Mouse (Mus musculus) ES-E14 (cell line): ENCODE results near the gene Gm20715. TPM values are rescaled to one million over a fixed set of nuclear protein-coding genes. Genes with fewer than 3 reads are reported as not detected.
A peak's percentile ranks its signal among the peaks of the same experiment; 100 is the strongest.
"Not testable (repeated sequence)": the region's sequence is repeated elsewhere in the genome, so short reads cannot be mapped to it uniquely, and the experiment has no call there.

Experiments
- DNase-seq: peaks from one replicate; pipeline ENCODE4 v3.0.0-alpha.2; 2013; ENCODE audit warnings: low read depth, low spot score
- H3K27ac ChIP-seq: 2 replicates; pipeline ENCODE4 v1.5.1; 2012; ENCODE audit warnings: low read depth, mild to moderate bottlenecking, low read length, moderate library complexity, mixed read lengths; ENCODE audit not compliant: poor library complexity, insufficient read depth, severe bottlenecking
- H3K36me3 ChIP-seq: 2 replicates; pipeline ENCODE4 v1.6.1; 2012; ENCODE audit warnings: mild to moderate bottlenecking, low read length, moderate library complexity, mixed read lengths; ENCODE audit not compliant: control insufficient read depth, poor library complexity, insufficient read depth, severe bottlenecking
- H3K4me1 ChIP-seq, 2 experiments: fragments of 150-350 bp in 1 of 2; sonication (generic) in 1 of 2; 2 replicates each; pipeline ENCODE4 v1.6.1; 2012; ENCODE audit warnings: low read length in 2 of 2, mild to moderate bottlenecking in 1 of 2, mixed read lengths in 1 of 2; ENCODE audit not compliant: control insufficient read depth in 2 of 2, insufficient read depth in 2 of 2, poor library complexity in 1 of 2
- H3K4me3 ChIP-seq, 2 experiments: fragments of 150-350 bp in 1 of 2; sonication (generic) in 1 of 2; 2 replicates each; pipeline ENCODE4 v1.5.1; 2012; ENCODE audit warnings: low read length in 2 of 2, low read depth in 1 of 2, mild to moderate bottlenecking in 1 of 2, mixed read lengths in 1 of 2; ENCODE audit not compliant: insufficient read depth in 1 of 2, poor library complexity in 1 of 2, severe bottlenecking in 1 of 2
- H3K9ac ChIP-seq: 2 replicates; pipeline ENCODE4 v1.6.1; 2012; ENCODE audit warnings: low read depth, mild to moderate bottlenecking, low read length, mixed read lengths; ENCODE audit not compliant: poor library complexity, insufficient read depth, severe bottlenecking
- H3K9me3 ChIP-seq: fragments of 150-350 bp; sonication (generic); 2 replicates; pipeline ENCODE4 v1.6.1; 2012; ENCODE audit warnings: low read depth, mild to moderate bottlenecking, low read length; ENCODE audit not compliant: control insufficient read depth, insufficient read depth
- CHD2 ChIP-seq: IDR thresholded peaks from 2 replicates; pipeline ENCODE4 v1.6.1; 2014; ENCODE audit warnings: mild to moderate bottlenecking, low read depth, low read length, inconsistent platforms
- HCFC1 ChIP-seq: IDR thresholded peaks from 2 replicates; pipeline ENCODE4 v1.6.1; 2012; ENCODE audit warnings: low read length, inconsistent platforms, borderline replicate concordance; ENCODE audit not compliant: insufficient read depth
- MAFK ChIP-seq: IDR thresholded peaks from 2 replicates; pipeline ENCODE4 v1.6.1; 2014; ENCODE audit warnings: mild to moderate bottlenecking, low read depth, low read length, inconsistent platforms; ENCODE audit not compliant: insufficient read depth
- ZC3H11A ChIP-seq: IDR thresholded peaks from 2 replicates; pipeline ENCODE4 v1.6.1; 2012; ENCODE audit warnings: low read depth, mild to moderate bottlenecking, inconsistent platforms, low read length, borderline replicate concordance
- ZNF384 ChIP-seq: IDR thresholded peaks from 2 replicates; pipeline ENCODE4 v1.6.1; 2012; ENCODE audit warnings: low read depth, low read length, inconsistent platforms
- in situ Hi-C, 2 experiments: fragments of 600-800 bp; cut with MboI; formaldehyde crosslinking; loops; one replicate each; pipeline ENCODE4 v1.15.1; 2025; ENCODE audit warnings: low sequenced_read_pairs in 2 of 2, inconsistent platforms in 1 of 2; ENCODE audit not compliant: unreplicated experiment in 2 of 2
- total RNA-seq: library from RNA; depleted of rRNA; stranded (reverse); fragments of 300-350 nt; gene quantifications from 2 replicates; pipeline ENCODE4 v1.2.3, GENCODE M21; 2012; rRNA removed

The Gm20715 gene
- total RNA-seq, 1 experiment: 0.09 TPM

GRCm38 (mm10) chr7:6456399-6456798, 46.3 kb downstream of the Gm20715 start:
- H3K9ac ChIP-seq: no peak overlapping the region
- no peaks in the 10 kb centered on the region for H3K4me1 ChIP-seq
- in situ Hi-C loops: loop anchor here in 1 of 2 experiments (25.0 kb wide), 1 partner anchor 181 kb away; no protein-coding TSS in a partner anchor
- no peak overlapping the region for H3K27ac ChIP-seq
- DNase-seq: peak; percentile 41
- H3K4me3 ChIP-seq: no peak overlapping the region
- H3K9me3 ChIP-seq: no peaks in the 10 kb centered on the region
- H3K36me3 ChIP-seq: no peaks in the 10 kb centered on the region
- no peak for TF ChIP-seq ZC3H11A
- no peak for TF ChIP-seq HCFC1
- TF ChIP-seq ZNF384: no peak
- no peak for TF ChIP-seq MAFK
- TF ChIP-seq CHD2: no peak

GRCm38 (mm10) chr7:6466951-6467350, 56.9 kb downstream of the Gm20715 start, which contains the start of gene Olfr1346:
Gene Olfr1346 (plus strand): TSS chr7:6467101.
- no peaks in the 10 kb centered on the region for H3K36me3 ChIP-seq
- H3K9me3 ChIP-seq: no peaks in the 10 kb centered on the region
- in situ Hi-C loops: loop anchor here in 1 of 2 experiments (25.0 kb wide), 1 partner anchor 170 kb away; no protein-coding TSS in a partner anchor
- DNase-seq: no peak
- no peaks in the 10 kb centered on the region for H3K4me1 ChIP-seq
- no peak within 1 kb of the TSS for H3K4me3 ChIP-seq
- TF ChIP-seq ZC3H11A (no peak), CHD2 (no peak), ZNF384 (no peak)
- no peak within 1 kb of the TSS for H3K27ac ChIP-seq
- no peak within 1 kb of the TSS for H3K9ac ChIP-seq

GRCm38 (mm10) chr7:6477633-6478032, 67.6 kb downstream of the Gm20715 start:
- H3K4me3 ChIP-seq, DNase-seq, in situ Hi-C loops, H3K36me3 ChIP-seq, H3K9me3 ChIP-seq, H3K27ac ChIP-seq, H3K9ac ChIP-seq, H3K4me1 ChIP-seq: not testable (repeated sequence)

- DNase-seq: no peak
- Histone ChIP-seq H3K4me1 (no peaks in the 10 kb centered on the region), H3K9ac (no peak within 1 kb of the TSS), H3K4me3 (no peak within 1 kb of the TSS), H3K27ac (no peak within 1 kb of the TSS), H3K36me3 (no peaks in the 10 kb centered on the region), H3K9me3 (no peaks in the 10 kb centered on the region)
- no peak for TF ChIP-seq HCFC1
- in situ Hi-C loops: no loop called here
These were observed 76.8 kb downstream of the Gm20715 start, which contains the start of gene Olfr5 for GRCm38 (mm10) chr7:6486841-6487240. Gene Olfr5 (minus strand): TSS chr7:6486941.

Other genes with a start within 250 kb of the Gm20715 start
- gene Zfp444, start 238.1 kb upstream of the Gm20715 start, total RNA-seq: 16.6 and 21.6 TPM in 2 replicates
- gene Galp, start 213.2 kb upstream of the Gm20715 start, total RNA-seq: not detected in 2 replicates
- gene Zscan5b, start 188.0 kb upstream of the Gm20715 start, total RNA-seq: 2.1 and 3.3 TPM in 2 replicates
- 9.7 and 12.4 TPM in 2 replicates for gene Epp13, start 157.6 kb upstream of the Gm20715 start, total RNA-seq
- 2.3 and 3.2 TPM in 2 replicates for gene Zfp667, start 123.7 kb upstream of the Gm20715 start, total RNA-seq
- gene Zfp583, start 79.0 kb upstream of the Gm20715 start, total RNA-seq: 3.2 and 3.6 TPM in 2 replicates
- gene Gm3854, start 66.5 kb upstream of the Gm20715 start, total RNA-seq: 2.5 and 2.9 TPM in 2 replicates
- 1.2 and 1.5 TPM in 2 replicates for gene Zfp78, start 47.0 kb upstream of the Gm20715 start, total RNA-seq
- 5.6 and 7.7 TPM in 2 replicates for gene Zfp28, start 27.0 kb upstream of the Gm20715 start, total RNA-seq
- 0.21 and 0.54 TPM in 2 replicates for gene Smim17, start 11.6 kb upstream of the Gm20715 start, total RNA-seq
- gene Olfr1344, start 28.4 kb downstream of the Gm20715 start, total RNA-seq: 0.37 TPM in 1 of 2 replicates, not detected in the other
- not detected in 2 replicates for gene Olfr1336, start 45.9 kb downstream of the Gm20715 start, total RNA-seq
- not detected in 2 replicates for gene Olfr1346, start 56.8 kb downstream of the Gm20715 start, total RNA-seq
- gene Olfr5, start 76.7 kb downstream of the Gm20715 start, total RNA-seq: not detected in 2 replicates
- gene Olfr1347, start 89.5 kb downstream of the Gm20715 start, total RNA-seq: not detected in 2 replicates
- not detected in 2 replicates for gene Olfr1348, start 98.5 kb downstream of the Gm20715 start, total RNA-seq
- gene Olfr1349, start 112.7 kb downstream of the Gm20715 start, total RNA-seq: not detected in 2 replicates
- not detected in 2 replicates for gene Olfr1350, start 154.6 kb downstream of the Gm20715 start, total RNA-seq